Mouse (Mus musculus) cortical plate, adult 2 months (tissue): Measurements from ENCODE around the gene Gdf7.

Experiments
- CTCF ChIP-seq: fragments of 200-500 bp; IDR thresholded peaks from 2 replicates; pipeline ENCODE4 v1.5.1; 2011; ENCODE audit warnings: mild to moderate bottlenecking, control low read depth, low read length; ENCODE audit not compliant: insufficient read depth; ENCODE audit errors: extremely low read depth
- POLR2A ChIP-seq: fragments of 200-500 bp; IDR thresholded peaks from 2 replicates; pipeline ENCODE4 v1.6.1; 2011; ENCODE audit warnings: mild to moderate bottlenecking, low read length, control low read depth; ENCODE audit not compliant: insufficient read depth; ENCODE audit errors: extremely low read depth

GRCm38 (mm10) chr12:8327675-8328053, 25.9 kb upstream of the Gdf7 start:
- TF ChIP-seq CTCF (no peak), POLR2A (no peak)
